Mouse (Mus musculus) megakaryocyte, adult 5-6 weeks (primary cell): ENCODE data around the gene Lamtor3. TPM values are rescaled to one million over a fixed set of nuclear protein-coding genes. Genes with fewer than 3 reads are reported as not detected.
A peak's percentile ranks its signal among the peaks of the same experiment; 100 is the strongest.
"Not testable (repeated sequence)": the region's sequence is repeated elsewhere in the genome, so short reads cannot be mapped to it uniquely, and the experiment has no call there.

Experiments used
- ATAC-seq: 2 replicates; pipeline ENCODE4 v1.8.0; 2016; ENCODE audit warnings: mild to moderate bottlenecking, inconsistent platforms; ENCODE audit not compliant: poor library complexity, severe bottlenecking
- total RNA-seq, 2 experiments: library from RNA; stranded (forward) in 1 of 2; stranded (reverse) in 1 of 2; fragments of 153-499, 151-499 nt in 1 of 2; fragments of 221-1000, 200-1000 nt in 1 of 2; gene quantifications; 2 replicates each; pipeline versions ENCODE4 v1.2.3 to v1.2.4; 2015 to 2017

The Lamtor3 gene
- total RNA-seq (2015): 107 and 129 TPM in 2 replicates
- 102 and 112 TPM in 2 replicates for total RNA-seq (2017)

DNA sequence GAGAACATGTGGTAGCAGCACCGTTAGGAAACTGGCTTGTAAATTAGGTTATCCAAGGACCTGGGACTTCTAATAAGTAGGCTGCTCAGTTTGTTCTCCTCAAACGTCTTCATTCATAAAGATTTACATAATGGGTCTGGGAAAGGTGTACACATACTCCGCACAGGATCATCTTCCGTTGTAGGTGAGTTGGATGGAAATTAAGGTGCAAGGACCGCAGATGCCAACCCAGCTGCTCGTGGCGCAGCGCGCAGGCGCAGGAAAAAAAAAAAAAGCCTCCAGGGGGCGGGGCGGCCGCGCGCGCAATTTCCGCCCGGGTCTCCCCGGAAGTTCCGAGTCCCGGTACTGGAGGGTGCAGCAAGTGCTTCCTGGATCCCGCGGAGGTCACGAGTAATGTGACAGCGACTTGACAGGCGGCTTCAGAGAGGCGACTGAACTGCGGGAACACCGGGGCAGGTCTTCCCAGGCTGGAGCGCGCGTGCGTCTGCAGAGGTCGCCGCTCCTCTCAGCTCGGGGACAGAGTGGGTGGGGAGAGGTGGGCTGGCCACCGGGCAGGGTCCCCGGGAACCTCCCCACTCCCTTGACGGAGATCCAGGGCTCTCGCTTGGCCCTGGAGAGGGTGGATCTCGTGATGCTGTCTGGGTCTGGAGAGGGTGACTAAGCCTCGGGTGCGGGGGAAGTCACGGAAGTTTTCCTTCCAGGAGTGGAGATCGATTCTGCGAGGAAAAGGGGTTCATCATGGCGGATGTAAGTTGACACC, at the start of gene Lamtor3:
Gene Lamtor3, plus strand, starts transcription at position 335 of the 760 bp plus-strand sequence.
- ATAC-seq: peak; percentile 98

DNA sequence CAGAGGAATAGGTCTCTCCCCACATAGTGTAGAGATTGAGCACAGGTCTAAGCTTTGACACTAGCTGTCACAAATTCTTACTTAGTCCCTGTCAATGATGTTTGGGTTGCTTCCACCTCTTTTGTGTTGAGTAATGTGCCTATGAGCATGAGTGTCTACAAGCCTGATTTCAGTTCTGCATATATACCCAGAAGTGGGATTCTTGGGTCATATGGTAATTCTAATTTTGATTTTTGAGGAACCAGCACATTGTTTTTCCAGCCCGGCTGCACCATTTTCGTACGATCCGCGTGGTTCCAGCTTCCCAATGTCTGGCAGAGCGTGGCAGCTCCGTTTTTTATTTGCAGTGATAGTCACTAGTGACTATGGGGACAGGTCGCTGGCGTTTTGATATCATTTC, 48.9 kb upstream of the Lamtor3 start:
- ATAC-seq: peak; percentile 39

- ATAC-seq: peak; percentile 85
Observed at GRCm38 (mm10) chr3:137879313-137879712, 39.0 kb upstream of the Lamtor3 start.

DNA sequence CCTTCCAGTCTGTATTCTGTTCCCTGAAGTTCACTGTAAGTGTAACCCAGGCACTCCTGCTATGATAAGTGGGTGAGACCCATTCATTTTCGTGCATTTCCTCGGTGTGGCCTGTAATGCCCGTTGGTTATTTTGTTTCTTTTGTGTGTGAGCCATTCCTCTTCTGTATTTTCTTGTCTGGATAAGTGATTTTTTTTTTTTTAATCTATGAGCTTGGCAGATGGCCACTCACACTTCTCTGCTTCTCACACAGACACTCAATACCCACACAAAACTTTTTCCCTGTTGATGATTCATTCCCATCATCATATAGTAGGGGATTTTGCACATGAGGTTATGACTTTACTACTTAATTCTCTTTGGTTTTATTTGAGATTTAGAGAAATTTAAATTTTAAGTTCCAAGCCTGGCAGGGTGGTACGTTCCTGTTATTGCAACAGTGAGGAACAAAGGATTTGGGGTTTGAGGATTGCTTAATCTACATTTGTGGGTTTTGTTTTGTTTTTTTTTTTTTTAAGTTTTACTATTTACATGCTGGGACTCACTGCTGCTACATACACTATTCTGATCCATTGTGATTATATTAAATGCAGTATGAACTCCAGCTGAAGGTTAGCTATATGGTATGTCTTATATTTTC, 38.1 kb upstream of the Lamtor3 start:
- ATAC-seq: peak; percentile 65

DNA sequence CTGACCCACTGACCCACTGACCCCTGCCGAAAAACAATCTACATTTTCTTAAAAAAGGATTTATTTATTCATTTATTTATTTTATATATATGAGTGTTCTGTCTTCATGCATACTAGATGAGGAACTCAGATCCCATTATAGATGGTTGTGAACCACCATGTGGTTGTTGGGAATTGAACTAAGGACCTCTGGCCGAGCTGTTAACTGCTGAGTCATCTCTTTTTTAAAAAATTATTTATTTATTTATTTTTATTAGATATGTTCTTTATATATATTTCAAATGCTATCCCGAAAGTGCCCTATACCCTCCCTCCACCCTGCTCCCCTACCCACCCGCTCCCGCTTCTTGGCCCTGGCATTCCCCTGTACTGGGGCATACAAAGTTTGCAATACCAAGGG, 37.2 kb upstream of the Lamtor3 start:
- no peak for ATAC-seq

GRCm38 (mm10) chr3:137887961-137888360, 30.3 kb upstream of the Lamtor3 start:
- no peak for ATAC-seq

GRCm38 (mm10) chr3:137891089-137891488, 27.2 kb upstream of the Lamtor3 start:
- no peak for ATAC-seq

GRCm38 (mm10) chr3:137892118-137892517, 26.2 kb upstream of the Lamtor3 start:
- ATAC-seq: no peak

DNA sequence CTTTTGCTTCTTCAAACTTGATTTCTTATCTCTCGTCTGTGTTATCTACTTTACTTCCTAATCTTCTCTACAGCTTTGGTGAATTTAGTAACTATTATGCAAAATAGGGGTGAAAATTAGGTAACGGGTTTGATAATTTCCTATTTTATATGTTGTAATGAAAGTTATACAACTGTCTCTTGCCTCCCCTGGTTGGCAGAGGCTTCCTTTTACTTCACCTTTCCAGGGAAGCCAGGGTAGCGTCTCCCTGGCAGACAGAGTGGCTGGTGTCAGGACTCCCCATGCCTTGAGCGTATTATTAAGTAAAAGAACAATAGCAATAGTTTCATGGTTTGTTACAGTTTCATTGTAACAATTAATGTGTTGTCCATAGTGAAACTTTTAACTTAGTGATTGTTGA, 24.5 kb upstream of the Lamtor3 start:
- ATAC-seq: peak; percentile 61

GRCm38 (mm10) chr3:137895196-137895595, 23.1 kb upstream of the Lamtor3 start:
- peak; percentile 54 for ATAC-seq

- ATAC-seq: no peak
Observed at GRCm38 (mm10) chr3:137896386-137896785, 21.9 kb upstream of the Lamtor3 start.

- ATAC-seq: no peak
Observed at GRCm38 (mm10) chr3:137896867-137897266, 21.4 kb upstream of the Lamtor3 start.

DNA sequence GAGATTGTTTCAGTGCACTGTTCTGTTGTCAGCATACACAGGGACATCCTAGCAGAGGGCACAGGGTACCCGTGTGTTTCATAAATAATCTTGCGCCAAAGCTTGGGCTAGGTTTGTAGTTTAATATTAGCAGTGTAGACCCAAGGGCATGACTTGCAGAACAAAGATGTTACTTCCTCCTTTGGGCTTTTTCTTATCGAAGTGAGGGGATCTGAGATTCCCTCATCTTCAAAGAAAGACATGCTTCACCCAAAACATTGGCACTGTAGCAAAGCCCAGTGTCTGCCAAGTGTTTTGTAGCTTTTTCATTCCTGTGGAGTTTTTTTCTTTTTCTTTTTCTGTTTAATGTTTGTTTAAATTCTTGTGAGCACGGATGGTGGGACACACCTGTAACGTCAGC, 20.6 kb upstream of the Lamtor3 start:
- ATAC-seq: peak; percentile 52

GRCm38 (mm10) chr3:137900149-137900548, 18.2 kb upstream of the Lamtor3 start:
- ATAC-seq: no peak

DNA sequence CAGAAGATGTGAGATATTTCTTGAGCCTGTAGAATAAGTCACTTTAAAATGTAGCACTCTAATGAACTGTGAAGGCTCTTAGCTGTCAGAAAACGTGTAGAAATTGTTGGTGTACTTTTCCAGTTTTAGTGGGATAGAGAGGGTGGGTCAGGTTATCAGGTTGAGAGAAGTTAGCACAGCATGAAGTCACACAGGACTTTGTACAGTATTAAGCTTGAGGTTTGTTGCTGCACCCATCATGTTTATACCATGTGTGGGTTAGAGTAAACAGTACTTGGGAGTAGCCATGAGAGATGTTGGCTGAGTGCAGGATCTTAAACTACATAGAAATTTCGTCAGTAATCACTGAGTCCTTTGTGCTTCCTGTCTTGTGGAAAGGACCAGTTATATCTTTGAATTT, 5.2 kb upstream of the Lamtor3 start:
- ATAC-seq: no peak

GRCm38 (mm10) chr3:137914567-137914966, 3.7 kb upstream of the Lamtor3 start:
- not testable (repeated sequence) for ATAC-seq

- no peak for ATAC-seq
Observed at GRCm38 (mm10) chr3:137917694-137918171, 573 bp upstream of the Lamtor3 start.

DNA sequence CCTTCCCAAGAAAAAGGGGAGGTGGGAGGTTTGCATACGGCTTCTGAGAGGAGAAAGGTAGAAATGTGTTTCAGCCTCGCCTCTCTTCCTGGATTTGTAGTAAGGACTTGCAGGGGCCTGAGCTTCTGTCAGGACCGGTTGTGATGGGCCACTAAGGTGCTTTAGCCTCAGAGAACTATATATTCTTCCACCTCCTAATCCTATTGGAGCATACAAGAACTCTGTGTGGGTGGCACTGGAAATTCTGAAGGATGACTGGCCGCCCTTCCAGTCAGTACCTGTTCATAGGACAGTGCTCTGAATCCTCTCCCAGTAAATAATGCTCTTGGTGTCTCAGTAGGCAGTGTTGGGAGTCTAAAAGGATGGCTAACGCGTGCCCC, 616 bp downstream of the Lamtor3 start:
- peak; percentile 38; the same call in 1 of the 2 replicates for ATAC-seq

DNA sequence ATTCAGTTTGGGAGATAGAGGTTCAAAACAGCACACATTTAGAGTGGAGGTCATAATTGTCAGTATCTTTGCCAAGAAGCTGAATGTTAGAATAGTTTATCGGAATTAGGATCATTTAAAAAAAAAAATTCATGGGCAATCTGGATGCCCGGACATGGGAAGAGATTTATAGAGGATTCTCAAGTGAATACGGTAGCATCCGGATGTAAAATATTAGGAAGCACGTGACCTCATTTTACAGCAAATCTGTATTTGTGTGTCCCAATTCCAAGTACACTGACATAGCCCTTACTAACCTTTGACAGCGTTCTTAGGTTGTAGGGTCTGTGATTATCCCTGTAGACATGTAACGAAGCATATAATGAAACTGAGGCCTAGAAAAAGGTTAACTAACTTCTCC, 1.1 kb downstream of the Lamtor3 start:
- no peak for ATAC-seq

DNA sequence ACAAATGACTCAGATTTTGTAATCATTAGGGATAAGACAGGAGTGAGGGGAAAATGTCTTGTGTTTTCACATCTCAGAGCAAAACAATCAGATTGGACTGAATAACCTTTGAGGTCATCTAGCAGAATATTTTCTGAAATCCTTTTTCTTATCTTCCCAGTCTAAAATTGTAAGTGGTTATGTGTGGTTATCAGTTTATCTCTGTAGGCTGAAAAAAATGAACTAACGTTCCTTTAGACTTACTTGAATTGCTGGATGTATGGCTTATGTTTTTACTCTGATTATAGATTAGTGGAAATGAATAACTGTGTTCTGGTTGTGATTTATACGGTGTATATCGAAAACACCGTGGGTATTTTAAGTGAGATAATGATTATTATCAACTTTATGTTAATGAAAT, 2.3 kb downstream of the Lamtor3 start:
- no peak for ATAC-seq

DNA sequence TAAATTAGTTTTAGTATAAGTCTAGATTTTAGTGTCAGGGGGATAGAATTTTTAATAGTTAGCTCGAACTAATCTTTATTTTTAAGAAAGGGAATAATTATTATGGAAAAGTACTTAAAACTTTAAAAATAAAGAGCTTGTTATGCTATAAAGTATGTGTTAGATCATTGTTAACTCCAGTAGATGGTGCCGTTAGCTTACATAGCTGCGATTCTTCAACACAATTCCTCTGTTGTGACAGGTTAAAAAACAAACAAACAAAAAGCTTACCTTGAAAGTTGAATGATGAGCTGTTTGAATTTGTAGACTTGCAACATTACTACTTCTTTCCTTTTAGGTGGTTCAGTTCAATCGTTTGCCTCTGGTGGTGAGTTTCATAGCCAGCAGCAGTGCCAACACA, 8.7 kb downstream of the Lamtor3 start:
- ATAC-seq: no peak

DNA sequence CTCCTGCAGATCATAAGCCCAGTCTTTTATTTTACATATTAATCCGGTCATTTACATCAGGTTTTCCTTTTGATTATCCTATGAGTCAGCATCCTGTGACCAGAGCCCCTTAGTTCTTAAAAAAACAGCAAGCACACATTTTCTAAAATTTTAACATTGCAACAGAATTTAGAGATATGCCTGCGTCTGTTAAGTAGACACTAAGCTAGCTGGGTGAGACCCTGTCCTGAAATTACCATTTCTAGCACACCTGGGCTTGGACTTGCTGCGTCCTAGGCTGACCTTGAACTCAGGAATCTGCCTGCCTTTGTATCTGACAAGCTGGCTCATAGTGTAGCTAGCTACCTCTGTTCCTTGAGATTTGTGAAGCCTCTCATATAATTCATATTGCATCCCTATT, 11.6 kb downstream of the Lamtor3 start:
- ATAC-seq: no peak
